Mouse (Mus musculus): ENCODE measurements around the gene Olfr101. TPM values are rescaled to one million over a fixed set of nuclear protein-coding genes. Genes with fewer than 3 reads are reported as not detected.

The Olfr101 gene
- polyA plus RNA-seq (2015; fragmentation: Nextera tagmentation; extraction: Ambion mirVana), result not detected in 2 replicates

DNA sequence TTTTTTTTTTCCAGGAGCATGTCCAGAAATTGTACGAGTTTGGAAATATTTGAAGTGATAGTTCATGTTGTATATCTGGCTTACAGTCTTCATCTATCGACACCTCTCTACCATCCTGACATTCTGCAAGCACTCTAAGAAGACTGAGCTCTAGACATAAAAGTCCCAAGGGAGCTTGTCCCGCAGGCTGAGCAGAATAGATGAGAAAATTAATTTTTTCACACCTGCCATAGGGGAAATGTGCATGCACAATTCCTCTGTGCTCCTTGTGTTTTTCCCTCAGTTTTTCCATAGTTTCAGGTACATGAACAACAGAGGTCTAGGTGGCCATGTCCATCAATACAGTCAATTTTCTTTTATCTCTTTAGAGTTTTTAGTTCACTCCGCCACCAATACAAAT lies at the start of gene Olfr101:
Gene Olfr101, minus strand, starts transcription at position 101 of the 400 bp plus-strand sequence.
- no peak for TF ChIP-seq CTCF (IDR thresholded peaks at IDR 0.05; ENCODE audit: low read depth)
- TF ChIP-seq EP300 (optimal IDR thresholded peaks at IDR 0.05), result no peak
- no peaks in the 10 kb centered on the region for H3K9me3 ChIP-seq (ENCODE audit: control insufficient read depth, low read length)
- H3K4me3 ChIP-seq (ENCODE audit: low read depth, low read length), result no peak within 1 kb of the TSS
- DNase-seq (ENCODE audit: low spot score), result no peak
- 81% methylated on average over 4 of the region's 4 CpGs for WGBS
- no peaks in the 10 kb centered on the region for H3K27me3 ChIP-seq (ENCODE audit: control insufficient read depth, insufficient read depth, low read length)
- no peak within 1 kb of the TSS for H3K9ac ChIP-seq (ENCODE audit: low read length)
- H3K36me3 ChIP-seq (ENCODE audit: control insufficient read depth, insufficient read depth, low read length), result no peaks in the 10 kb centered on the region
- no peak for ATAC-seq (ENCODE audit: low FRiP score, low TSS enrichment)
- H3K4me2 ChIP-seq (replicated peaks; ENCODE audit: low read depth), result no peak within 1 kb of the TSS
- no peaks in the 10 kb centered on the region for H3K4me1 ChIP-seq (replicated peaks; ENCODE audit: control insufficient read depth, insufficient read depth)
- H3K27ac ChIP-seq (replicated peaks), result no peak within 1 kb of the TSS

DNA sequence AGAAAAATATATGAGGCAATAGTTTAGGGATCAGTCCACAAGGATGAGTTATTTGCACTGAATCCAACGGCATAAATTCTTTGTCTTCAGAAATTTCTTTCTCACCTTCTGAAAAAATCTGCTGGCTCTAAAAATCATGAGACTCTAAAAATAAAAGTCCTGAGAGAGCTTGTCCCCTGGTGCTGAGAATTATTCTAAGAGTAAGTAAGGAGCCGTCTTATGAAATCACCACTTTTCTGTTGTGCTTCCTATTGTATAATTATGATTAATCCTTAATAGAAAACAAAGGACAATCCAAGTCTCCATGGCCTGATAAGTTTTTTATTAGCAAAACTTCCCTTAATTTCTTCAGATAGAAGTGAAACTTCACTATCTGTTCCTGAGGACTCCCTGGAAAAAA lies 35.5 kb upstream of the Olfr101 start, which contains the start of gene Olfr103:
Gene Olfr103, minus strand, starts transcription at position 101 of the 400 bp plus-strand sequence.
- no peaks in the 10 kb centered on the region for H3K27me3 ChIP-seq (ENCODE audit: control insufficient read depth, insufficient read depth, low read length)
- ATAC-seq (ENCODE audit: low FRiP score, low TSS enrichment) (no peak), DNase-seq (ENCODE audit: low spot score) (no peak)
- TF ChIP-seq CTCF (IDR thresholded peaks at IDR 0.05; ENCODE audit: low read depth) (no peak), EP300 (optimal IDR thresholded peaks at IDR 0.05) (no peak)
- no peak within 1 kb of the TSS for H3K27ac ChIP-seq (replicated peaks)
- no peak within 1 kb of the TSS for H3K4me3 ChIP-seq (ENCODE audit: low read depth, low read length)
- H3K9ac ChIP-seq (ENCODE audit: low read length), result no peak within 1 kb of the TSS
- no peaks in the 10 kb centered on the region for H3K36me3 ChIP-seq (ENCODE audit: control insufficient read depth, insufficient read depth, low read length)
- 77% methylated on average over 2 of the region's 2 CpGs for WGBS
- H3K4me2 ChIP-seq (replicated peaks; ENCODE audit: low read depth), result no peak within 1 kb of the TSS
- H3K4me1 ChIP-seq (replicated peaks; ENCODE audit: control insufficient read depth, insufficient read depth), result no peaks in the 10 kb centered on the region
- H3K9me3 ChIP-seq (ENCODE audit: control insufficient read depth, low read length), result no peaks in the 10 kb centered on the region

DNA sequence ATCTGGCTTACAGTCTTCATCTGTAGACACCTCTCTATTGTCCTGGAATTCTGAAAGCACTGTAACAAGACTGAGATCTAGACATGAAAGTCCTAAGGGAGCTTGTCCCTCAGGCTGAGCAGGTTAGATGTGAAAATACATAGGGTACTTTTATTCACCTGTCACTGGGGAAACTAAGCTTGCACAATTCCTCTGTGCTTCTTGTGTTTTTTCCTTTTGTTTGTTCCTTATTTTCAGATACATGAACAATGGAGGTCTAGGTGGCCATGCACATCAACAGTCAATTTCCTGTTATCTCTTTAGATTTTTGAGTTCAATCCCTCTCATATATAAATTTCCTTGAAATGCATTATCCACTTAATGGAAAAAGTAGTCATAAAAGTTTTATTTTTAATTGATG lies 12.8 kb upstream of the Olfr101 start, which contains the start of gene Olfr102:
Gene Olfr102, minus strand, starts transcription at position 101 of the 400 bp plus-strand sequence.
- Histone ChIP-seq H3K27me3 (ENCODE audit: control insufficient read depth, insufficient read depth, low read length) (no peaks in the 10 kb centered on the region), H3K27ac (replicated peaks) (no peak within 1 kb of the TSS), H3K4me2 (replicated peaks; ENCODE audit: low read depth) (no peak within 1 kb of the TSS), H3K36me3 (ENCODE audit: control insufficient read depth, insufficient read depth, low read length) (no peaks in the 10 kb centered on the region), H3K4me3 (ENCODE audit: low read depth, low read length) (no peak within 1 kb of the TSS), H3K4me1 (replicated peaks; ENCODE audit: control insufficient read depth, insufficient read depth) (no peaks in the 10 kb centered on the region), H3K9ac (ENCODE audit: low read length) (no peak within 1 kb of the TSS), H3K9me3 (ENCODE audit: control insufficient read depth, low read length) (no peaks in the 10 kb centered on the region)
- ATAC-seq (ENCODE audit: low FRiP score, low TSS enrichment) (no peak), DNase-seq (ENCODE audit: low spot score) (no peak)
- no peak for TF ChIP-seq EP300 (optimal IDR thresholded peaks at IDR 0.05)
- TF ChIP-seq CTCF (IDR thresholded peaks at IDR 0.05; ENCODE audit: low read depth), result no peak

DNA sequence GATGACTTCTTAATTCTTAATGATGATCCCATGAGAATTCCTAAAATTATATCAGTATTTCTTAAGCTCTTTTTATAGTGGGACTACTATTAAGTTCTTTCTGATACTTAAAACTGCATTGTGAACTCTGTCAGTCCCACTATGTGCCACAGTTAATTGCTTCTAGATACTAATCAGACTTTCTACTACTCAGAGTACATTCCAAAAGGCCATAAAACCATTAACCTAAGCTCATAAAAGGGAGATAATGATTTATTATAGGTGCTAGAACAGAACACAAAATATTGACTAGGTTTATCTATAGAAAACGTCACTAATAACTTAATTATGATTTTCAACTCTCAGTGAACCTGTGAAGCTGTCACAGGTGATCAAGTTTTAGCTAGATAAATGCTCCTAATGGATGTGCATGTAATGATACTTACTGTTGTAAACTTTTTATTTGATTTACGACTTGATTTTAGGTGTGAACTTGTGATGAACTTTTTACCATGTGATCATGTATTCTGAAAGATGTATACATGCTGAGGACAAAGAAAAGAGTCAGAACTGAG lies 6.1 kb upstream of the Olfr101 start:
- 34% methylated on average over 2 of the region's 2 CpGs for WGBS
- Histone ChIP-seq H3K9me3 (ENCODE audit: control insufficient read depth, low read length) (no peaks in the 10 kb centered on the region), H3K4me2 (replicated peaks; ENCODE audit: low read depth) (no peak overlapping the region), H3K36me3 (ENCODE audit: control insufficient read depth, insufficient read depth, low read length) (no peaks in the 10 kb centered on the region), H3K4me1 (replicated peaks; ENCODE audit: control insufficient read depth, insufficient read depth) (no peaks in the 10 kb centered on the region), H3K4me3 (ENCODE audit: low read depth, low read length) (no peak overlapping the region), H3K9ac (ENCODE audit: low read length) (no peak overlapping the region), H3K27ac (replicated peaks) (no peak overlapping the region), H3K27me3 (ENCODE audit: control insufficient read depth, insufficient read depth, low read length) (no peaks in the 10 kb centered on the region)
- no peak for DNase-seq (ENCODE audit: low spot score)
- no peak for ATAC-seq (ENCODE audit: low FRiP score, low TSS enrichment)
- TF ChIP-seq CTCF (IDR thresholded peaks at IDR 0.05; ENCODE audit: low read depth), result no peak

DNA sequence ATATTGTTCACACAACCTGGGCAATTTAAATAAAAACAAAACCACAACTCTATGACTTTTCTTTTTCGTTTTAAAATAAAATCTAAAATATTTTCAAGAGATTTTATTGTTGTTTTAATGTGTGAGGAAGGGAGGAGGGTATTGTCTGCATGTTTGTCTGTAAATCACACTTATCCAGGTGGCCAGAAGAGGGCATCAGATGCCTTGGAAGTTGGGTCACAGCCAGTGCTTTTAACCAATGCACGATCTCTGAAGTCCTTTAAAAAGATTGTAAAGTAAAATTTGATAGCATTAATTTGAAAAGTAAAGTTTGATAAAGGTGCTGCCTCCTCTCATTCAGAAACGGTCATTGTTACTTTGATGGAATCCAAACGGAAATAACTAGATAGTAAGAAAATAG lies 4.4 kb upstream of the Olfr101 start:
- TF ChIP-seq EP300 (optimal IDR thresholded peaks at IDR 0.05), result no peak
- no peak for TF ChIP-seq CTCF (IDR thresholded peaks at IDR 0.05; ENCODE audit: low read depth)
- H3K4me1 ChIP-seq (replicated peaks; ENCODE audit: control insufficient read depth, insufficient read depth), result no peaks in the 10 kb centered on the region
- no peak overlapping the region for H3K4me3 ChIP-seq (ENCODE audit: low read depth, low read length)
- no peaks in the 10 kb centered on the region for H3K9me3 ChIP-seq (ENCODE audit: control insufficient read depth, low read length)
- no peaks in the 10 kb centered on the region for H3K27me3 ChIP-seq (ENCODE audit: control insufficient read depth, insufficient read depth, low read length)
- H3K9ac ChIP-seq (ENCODE audit: low read length), result no peak overlapping the region
- H3K4me2 ChIP-seq (replicated peaks; ENCODE audit: low read depth), result no peak overlapping the region
- DNase-seq (ENCODE audit: low spot score) (no peak), ATAC-seq (ENCODE audit: low FRiP score, low TSS enrichment) (no peak)
- H3K27ac ChIP-seq (replicated peaks), result no peak overlapping the region
- WGBS, result 29% methylated on average over 4 of the region's 4 CpGs
- H3K36me3 ChIP-seq (ENCODE audit: control insufficient read depth, insufficient read depth, low read length), result no peaks in the 10 kb centered on the region

DNA sequence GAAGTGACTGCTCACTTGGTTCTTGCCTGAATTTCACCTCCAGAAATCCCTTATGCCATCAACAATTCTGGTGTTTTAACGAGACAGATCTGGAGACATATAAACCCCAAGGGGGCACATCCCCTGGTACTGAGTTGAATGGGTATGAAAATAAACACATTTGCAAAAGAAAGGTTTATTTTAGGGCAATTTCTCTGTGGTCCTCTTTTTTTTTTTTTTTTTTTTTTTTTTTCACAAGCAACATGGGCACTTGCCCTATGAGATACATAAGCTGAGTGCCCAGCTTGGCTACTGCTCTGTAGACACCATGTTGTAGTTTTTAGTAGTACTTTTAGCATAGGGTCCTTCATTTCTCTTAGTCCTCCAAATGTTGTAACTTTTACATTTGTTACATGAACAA lies 20.8 kb downstream of the Olfr101 start, which contains the start of gene Olfr99:
Gene Olfr99, minus strand, starts transcription at position 101 of the 400 bp plus-strand sequence.
- Histone ChIP-seq H3K4me2 (replicated peaks; ENCODE audit: low read depth) (no peak within 1 kb of the TSS), H3K36me3 (ENCODE audit: control insufficient read depth, insufficient read depth, low read length) (no peaks in the 10 kb centered on the region), H3K9ac (ENCODE audit: low read length) (no peak within 1 kb of the TSS), H3K27ac (replicated peaks) (no peak within 1 kb of the TSS), H3K4me3 (ENCODE audit: low read depth, low read length) (no peak within 1 kb of the TSS), H3K9me3 (ENCODE audit: control insufficient read depth, low read length) (no peaks in the 10 kb centered on the region), H3K27me3 (ENCODE audit: control insufficient read depth, insufficient read depth, low read length) (no peaks in the 10 kb centered on the region), H3K4me1 (replicated peaks; ENCODE audit: control insufficient read depth, insufficient read depth) (no peaks in the 10 kb centered on the region)
- 89% methylated on average over 1 of the region's 1 CpGs for whole genome bisulfite sequencing
- DNase-seq (ENCODE audit: low spot score), result no peak
- ATAC-seq (ENCODE audit: low FRiP score, low TSS enrichment), result no peak
- TF ChIP-seq EP300 (optimal IDR thresholded peaks at IDR 0.05), result no peak
- no peak for TF ChIP-seq CTCF (IDR thresholded peaks at IDR 0.05; ENCODE audit: low read depth)

Measured in stomach, postnatal 0 days (tissue).